Mouse (Mus musculus) forebrain, embryonic 14.5 days (tissue): ENCODE measurements around the gene Prune2. TPM values are rescaled to one million over a fixed set of nuclear protein-coding genes. Genes with fewer than 3 reads are reported as not detected.

Experiments used
- ATAC-seq: fragments of 200-750 bp; cut with Nextera tagmentation; 2 replicates; pipeline ENCODE4 v1.8.0; 2017; ENCODE audit warnings: mild to moderate bottlenecking, moderate library complexity
- DNase-seq: peaks from one replicate; pipeline ENCODE4 v3.0.0-alpha.2; 2015; ENCODE audit warnings: low spot score
- H3K27ac ChIP-seq: fragments of 300-500 bp; sonication (generic); 2 replicates; pipeline ENCODE4 v1.5.1; 2014; ENCODE audit warnings: low read depth, mild to moderate bottlenecking, control low read depth, low read length, moderate library complexity
- H3K27me3 ChIP-seq: fragments of 300-500 bp; sonication (generic); replicated peaks from 2 replicates; pipeline ENCODE4 v1.6.1; 2014; ENCODE audit warnings: low read length, control low read depth, mixed read lengths; ENCODE audit not compliant: control insufficient read depth, insufficient read depth
- H3K36me3 ChIP-seq: fragments of 300-500 bp; sonication (generic); 2 replicates; pipeline ENCODE4 v1.6.1; 2014; ENCODE audit warnings: low read length, control low read depth; ENCODE audit not compliant: control insufficient read depth, insufficient read depth
- H3K4me1 ChIP-seq: fragments of 300-500 bp; sonication (generic); 2 replicates; pipeline ENCODE4 v1.6.1; 2014; ENCODE audit warnings: antibody characterized with exemption, low read length, control low read depth; ENCODE audit not compliant: control insufficient read depth, insufficient read depth
- H3K4me2 ChIP-seq: fragments of 300-500 bp; sonication (generic); 2 replicates; pipeline ENCODE4 v1.6.1; 2014; ENCODE audit warnings: mild to moderate bottlenecking, control low read depth, low read length
- H3K4me3 ChIP-seq: fragments of 300-500 bp; sonication (generic); 2 replicates; pipeline ENCODE4 v1.5.1; 2014; ENCODE audit warnings: low read depth, low read length, control low read depth
- H3K9ac ChIP-seq: fragments of 300-500 bp; sonication (generic); 2 replicates; pipeline ENCODE4 v1.6.1; 2014; ENCODE audit warnings: mild to moderate bottlenecking, low read length, control low read depth, moderate library complexity
- H3K9me3 ChIP-seq: fragments of 300-500 bp; sonication (generic); replicated peaks from 2 replicates; pipeline ENCODE4 v1.6.1; 2016; ENCODE audit warnings: low read length, control low read depth, mixed read lengths; ENCODE audit not compliant: control insufficient read depth
- WGBS: fragments of 180-500 bp; shearing (Covaris S2); extraction: QIAGEN DNeasy Blood & Tissue Kit; methylation state at CpG from one replicate; pipeline ENCODE4 v1.1.7; 2014; 5-methylcytosine and 5-hydroxymethylcytosine counted together
- polyA plus RNA-seq: library from polyadenylated mRNA; unstranded; fragments of >200 nt; fragmentation: Nextera tagmentation; extraction: Ambion mirVana; gene quantifications from 2 replicates; pipeline ENCODE4 v1.2.1, GENCODE M21; 2014

Prune2 gene
- polyA plus RNA-seq, 1 experiment from 2014 or later: 2.6 TPM

DNA sequence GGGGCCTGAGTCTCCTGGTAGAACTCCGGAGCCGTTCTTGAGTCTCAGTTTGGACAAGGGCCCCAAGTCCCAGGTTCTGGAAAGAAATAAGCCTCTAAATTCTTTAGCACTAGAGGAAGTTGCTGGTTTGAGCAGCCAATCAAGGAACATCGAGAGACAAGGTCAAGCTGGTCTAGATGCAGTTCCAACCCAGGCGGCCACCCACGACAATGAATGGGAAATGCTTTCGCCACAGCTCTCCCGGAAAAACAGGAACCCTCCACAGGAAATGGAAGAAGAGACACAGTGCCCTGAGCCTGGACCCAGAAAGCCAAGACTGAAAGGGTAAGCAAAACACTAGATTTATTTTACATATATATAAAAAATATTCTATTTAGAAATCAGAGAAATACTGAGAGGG is 169.5 kb downstream of the Prune2 start:
- no peaks in the 10 kb centered on the region for H3K36me3 ChIP-seq
- H3K27me3 ChIP-seq: no peaks in the 10 kb centered on the region
- ATAC-seq: no peak
- H3K27ac ChIP-seq: no peak overlapping the region
- H3K9me3 ChIP-seq: no peaks in the 10 kb centered on the region
- H3K4me3 ChIP-seq: no peak overlapping the region
- H3K4me1 ChIP-seq: no peaks in the 10 kb centered on the region
- H3K9ac ChIP-seq: no peak overlapping the region
- WGBS: 92% methylated on average over 7 of the region's 7 CpGs
- H3K4me2 ChIP-seq: no peak overlapping the region
- DNase-seq: no peak

GRCm38 (mm10) chr19:17130544-17130943 is 174.6 kb downstream of the Prune2 start:
- no peak for ATAC-seq
- no peaks in the 10 kb centered on the region for H3K36me3 ChIP-seq
- 86% methylated on average over 3 of the region's 3 CpGs for WGBS
- no peak overlapping the region for H3K9ac ChIP-seq
- H3K4me1 ChIP-seq: no peaks in the 10 kb centered on the region
- no peaks in the 10 kb centered on the region for H3K27me3 ChIP-seq
- H3K9me3 ChIP-seq: no peaks in the 10 kb centered on the region
- no peak for DNase-seq
- no peak overlapping the region for H3K27ac ChIP-seq
- H3K4me2 ChIP-seq: no peak overlapping the region
- no peak overlapping the region for H3K4me3 ChIP-seq

DNA sequence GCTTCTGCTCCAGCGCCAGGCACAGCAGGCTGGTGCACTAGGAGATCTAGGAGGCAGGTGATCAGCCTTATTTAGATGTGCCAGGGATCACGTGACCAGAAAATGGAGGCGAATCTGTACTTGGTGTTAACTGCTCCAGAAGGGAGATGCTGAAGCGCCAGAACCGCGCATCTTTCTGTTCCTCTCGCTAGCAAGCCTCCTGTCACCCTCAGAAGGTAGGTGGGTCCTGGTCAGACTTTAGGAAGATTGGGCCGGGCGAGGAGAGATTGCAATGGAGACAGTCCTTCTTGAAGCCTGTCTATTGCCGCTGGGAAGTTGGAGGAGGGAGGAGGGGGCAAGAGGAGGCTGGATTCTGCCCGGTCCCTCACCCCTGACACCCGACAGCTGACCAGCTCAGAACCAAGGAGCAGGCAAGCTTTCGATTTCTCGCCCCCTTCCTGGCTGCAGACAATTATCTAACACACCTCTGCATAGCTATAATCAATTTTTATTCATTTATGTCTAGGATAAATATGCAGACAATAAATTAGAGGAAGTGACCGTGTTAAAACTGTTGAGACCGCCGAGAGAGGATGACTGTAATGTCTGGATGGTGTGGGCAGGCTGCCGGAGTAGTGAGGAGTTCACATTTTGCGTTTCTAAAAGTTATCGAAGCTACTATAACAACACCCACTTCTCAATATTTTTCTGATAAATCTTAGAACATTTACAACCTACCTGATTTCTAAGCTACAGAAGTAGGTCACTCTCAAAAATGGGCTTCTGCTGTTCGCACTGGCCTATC is 181.0 kb downstream of the Prune2 start:
- peak overlapping the region; percentile 57 for H3K9ac ChIP-seq
- no peak overlapping the region for H3K27ac ChIP-seq
- H3K9me3 ChIP-seq: no peaks in the 10 kb centered on the region
- H3K36me3 ChIP-seq: no peaks in the 10 kb centered on the region
- WGBS: 11% methylated on average over 21 of the region's 21 CpGs
- no peaks in the 10 kb centered on the region for H3K4me1 ChIP-seq
- DNase-seq (peak; percentile 84), ATAC-seq (peak; percentile 95)
- peak overlapping the region; percentile 70 for H3K4me2 ChIP-seq
- no peaks in the 10 kb centered on the region for H3K27me3 ChIP-seq
- peak overlapping the region; percentile 41 for H3K4me3 ChIP-seq

GRCm38 (mm10) chr19:17137656-17138055 is 181.7 kb downstream of the Prune2 start:
- H3K9ac ChIP-seq: no peak overlapping the region
- H3K4me1 ChIP-seq: no peaks in the 10 kb centered on the region
- no peaks in the 10 kb centered on the region for H3K27me3 ChIP-seq
- no peaks in the 10 kb centered on the region for H3K9me3 ChIP-seq
- H3K4me3 ChIP-seq: no peak overlapping the region
- no peaks in the 10 kb centered on the region for H3K36me3 ChIP-seq
- no peak for DNase-seq
- H3K27ac ChIP-seq: no peak overlapping the region
- no peak overlapping the region for H3K4me2 ChIP-seq
- WGBS: 44% methylated on average over 1 of the region's 2 CpGs
- no peak for ATAC-seq

DNA sequence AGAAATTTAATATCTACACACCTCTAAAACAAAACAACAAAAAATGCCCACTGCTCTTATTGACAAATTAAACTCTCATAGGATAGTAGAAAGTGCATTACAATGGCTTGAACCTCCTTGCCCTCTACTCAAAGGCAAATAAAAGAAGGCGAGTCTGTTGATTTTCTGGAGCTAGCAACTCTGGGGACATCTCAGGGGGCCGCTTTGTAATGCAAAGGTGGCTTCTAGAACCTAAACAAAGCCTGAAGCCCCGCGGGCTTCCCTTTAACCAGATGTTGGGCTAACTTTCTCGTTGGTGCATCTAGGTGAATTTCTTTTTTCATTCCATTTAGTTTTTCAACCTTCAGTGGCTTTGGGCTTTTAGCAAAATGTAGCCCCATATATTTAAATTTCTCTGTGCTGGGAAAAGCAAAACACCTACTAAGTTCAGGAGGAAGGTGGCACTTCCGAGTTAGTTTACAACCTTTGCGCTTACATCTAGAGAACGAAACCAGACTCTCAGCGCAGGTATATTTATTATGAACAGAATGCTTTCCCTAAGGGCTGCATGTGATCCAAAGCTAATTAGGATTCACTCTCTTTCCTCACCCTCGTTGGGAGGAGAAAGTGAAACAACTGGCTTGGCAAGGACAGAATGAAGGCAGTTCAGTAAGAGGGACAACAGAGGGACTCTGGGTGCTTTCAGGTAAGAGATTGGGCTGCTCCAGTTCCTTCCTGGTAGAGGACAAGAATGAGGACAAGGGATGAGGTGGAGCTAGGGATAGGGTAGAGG is 182.4 kb downstream of the Prune2 start:
- H3K4me1 ChIP-seq: no peaks in the 10 kb centered on the region
- no peaks in the 10 kb centered on the region for H3K9me3 ChIP-seq
- DNase-seq (no peak), ATAC-seq (no peak)
- H3K36me3 ChIP-seq: no peaks in the 10 kb centered on the region
- no peak overlapping the region for H3K4me2 ChIP-seq
- no peak overlapping the region for H3K4me3 ChIP-seq
- H3K27ac ChIP-seq: no peak overlapping the region
- no peak overlapping the region for H3K9ac ChIP-seq
- 23% methylated on average over 10 of the region's 10 CpGs for WGBS
- no peaks in the 10 kb centered on the region for H3K27me3 ChIP-seq

DNA sequence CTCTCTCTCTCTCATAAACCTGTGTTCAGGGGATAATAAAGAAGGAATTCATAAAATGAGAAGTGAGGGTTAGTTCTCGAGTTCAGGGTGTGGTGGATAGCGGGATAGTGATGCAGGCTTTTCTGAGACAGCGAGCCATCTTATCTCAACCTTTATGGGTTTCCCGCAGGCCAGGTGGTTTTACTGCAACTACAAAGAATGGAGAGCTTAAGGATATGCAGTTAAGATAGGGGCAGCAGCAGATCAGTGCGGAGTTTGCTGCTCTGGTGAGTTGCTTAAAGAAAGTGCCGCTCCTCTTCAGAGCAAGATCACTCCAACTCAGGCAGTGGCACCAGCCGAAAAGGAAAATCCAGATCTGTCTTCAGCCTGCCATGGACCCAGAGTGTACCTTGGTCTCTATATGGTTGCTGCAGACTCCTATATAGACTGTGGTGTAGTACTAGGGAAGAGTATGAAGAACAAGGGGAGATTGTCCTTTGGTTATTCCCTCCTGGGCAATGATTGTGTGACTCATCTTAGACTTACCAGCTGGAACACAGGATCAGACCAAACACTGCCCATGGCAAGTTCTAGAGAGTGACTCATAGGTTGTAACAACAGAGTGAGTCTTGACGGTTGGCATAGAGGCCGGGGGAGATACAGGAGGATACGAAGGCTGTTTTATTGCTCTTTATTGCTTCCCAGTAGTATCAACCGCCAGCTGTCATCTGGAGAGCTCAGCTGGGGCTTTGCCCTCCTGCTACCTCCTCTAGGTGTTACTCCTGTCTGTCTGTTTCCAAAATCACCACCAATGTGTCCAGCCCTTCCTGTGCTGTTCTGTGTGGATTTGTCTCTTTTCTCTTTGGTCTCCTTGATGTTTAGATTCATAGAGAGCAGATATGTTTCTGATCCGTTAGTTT is 184.3 kb downstream of the Prune2 start:
- no peaks in the 10 kb centered on the region for H3K9me3 ChIP-seq
- DNase-seq (no peak), ATAC-seq (no peak)
- WGBS: 91% methylated on average over 12 of the region's 12 CpGs
- no peaks in the 10 kb centered on the region for H3K36me3 ChIP-seq
- H3K27me3 ChIP-seq: no peaks in the 10 kb centered on the region
- H3K27ac ChIP-seq: no peak overlapping the region
- H3K4me3 ChIP-seq: no peak overlapping the region
- no peaks in the 10 kb centered on the region for H3K4me1 ChIP-seq
- no peak overlapping the region for H3K9ac ChIP-seq
- no peak overlapping the region for H3K4me2 ChIP-seq

GRCm38 (mm10) chr19:17143245-17143644 is 187.3 kb downstream of the Prune2 start:
- WGBS: 89% methylated on average over 2 of the region's 2 CpGs
- H3K9me3 ChIP-seq: no peaks in the 10 kb centered on the region
- no peaks in the 10 kb centered on the region for H3K27me3 ChIP-seq
- no peak overlapping the region for H3K27ac ChIP-seq
- no peak overlapping the region for H3K9ac ChIP-seq
- H3K4me3 ChIP-seq: no peak overlapping the region
- no peaks in the 10 kb centered on the region for H3K36me3 ChIP-seq
- ATAC-seq (no peak), DNase-seq (no peak)
- H3K4me2 ChIP-seq: no peak overlapping the region
- H3K4me1 ChIP-seq: no peaks in the 10 kb centered on the region

GRCm38 (mm10) chr19:17144205-17144604 is 188.3 kb downstream of the Prune2 start:
- Histone ChIP-seq H3K9me3 (no peaks in the 10 kb centered on the region), H3K4me1 (no peaks in the 10 kb centered on the region), H3K27ac (no peak overlapping the region), H3K4me3 (no peak overlapping the region), H3K9ac (no peak overlapping the region), H3K27me3 (no peaks in the 10 kb centered on the region), H3K4me2 (no peak overlapping the region), H3K36me3 (no peaks in the 10 kb centered on the region)
- WGBS: 81% methylated on average over 6 of the region's 6 CpGs
- ATAC-seq: no peak
- no peak for DNase-seq
